Mouse (Mus musculus) frontal cortex, postnatal 36 days (tissue): ENCODE results near the gene 1810009A15Rik.
"Not testable (repeated sequence)": the region's sequence is repeated elsewhere in the genome, so short reads cannot be mapped to it uniquely, and the experiment has no call there.

Experiments
- DNase-seq, 2 experiments: peaks; one replicate each; pipeline ENCODE4 v3.0.0; 2022; ENCODE audit warnings: low spot score in 2 of 2

The 1810009A15Rik gene

DNA sequence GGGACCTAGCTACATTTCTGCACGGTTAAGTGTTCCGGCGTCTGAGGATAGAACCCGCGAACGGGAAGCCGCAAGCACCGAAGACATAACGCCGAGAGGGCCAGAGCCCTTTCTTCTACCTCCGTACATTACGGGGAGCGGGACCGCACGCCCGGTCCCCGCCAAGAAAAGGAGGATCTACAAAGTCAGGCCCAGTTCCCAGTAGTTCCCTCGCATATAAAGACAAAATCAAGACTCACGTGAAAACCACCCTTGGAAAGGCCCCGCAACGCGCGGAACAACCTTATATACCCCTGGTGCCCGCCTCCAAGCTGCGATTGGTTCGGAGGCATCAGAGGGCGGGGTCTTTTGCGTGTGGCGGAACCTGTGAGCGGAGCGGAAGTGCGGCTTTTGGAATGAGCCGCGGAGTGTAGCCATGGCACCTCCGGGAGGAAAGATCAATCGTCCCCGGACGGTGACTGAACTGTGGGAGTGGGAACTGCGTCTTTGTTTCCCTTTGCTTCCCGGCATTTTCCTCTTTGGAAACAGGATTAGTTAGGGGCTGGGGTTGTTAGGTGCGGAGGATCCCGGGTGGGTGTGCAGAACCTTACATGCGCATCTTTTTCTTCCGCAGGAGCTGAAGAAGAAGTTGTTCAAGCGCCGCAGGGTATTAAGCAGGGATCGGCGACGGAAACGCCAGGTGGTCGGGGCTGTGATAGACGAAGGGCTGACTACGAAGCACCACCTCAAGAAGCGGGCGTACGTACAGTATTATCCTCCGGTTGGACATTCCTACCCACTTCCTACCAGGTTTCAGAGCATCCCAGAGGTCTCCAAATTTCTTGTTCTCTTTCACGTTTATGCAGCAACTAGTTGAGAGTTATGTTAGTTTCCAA is at the start of gene 1810009A15Rik, which contains the start of gene Gm49416:
Gene 1810009A15Rik, plus strand, starts transcription at position 343 of the 875 bp plus-strand sequence.
Gene Gm49416, plus strand, starts transcription at position 416 of the 875 bp plus-strand sequence.
- peak; percentile 92 to 93 for DNase-seq

DNA sequence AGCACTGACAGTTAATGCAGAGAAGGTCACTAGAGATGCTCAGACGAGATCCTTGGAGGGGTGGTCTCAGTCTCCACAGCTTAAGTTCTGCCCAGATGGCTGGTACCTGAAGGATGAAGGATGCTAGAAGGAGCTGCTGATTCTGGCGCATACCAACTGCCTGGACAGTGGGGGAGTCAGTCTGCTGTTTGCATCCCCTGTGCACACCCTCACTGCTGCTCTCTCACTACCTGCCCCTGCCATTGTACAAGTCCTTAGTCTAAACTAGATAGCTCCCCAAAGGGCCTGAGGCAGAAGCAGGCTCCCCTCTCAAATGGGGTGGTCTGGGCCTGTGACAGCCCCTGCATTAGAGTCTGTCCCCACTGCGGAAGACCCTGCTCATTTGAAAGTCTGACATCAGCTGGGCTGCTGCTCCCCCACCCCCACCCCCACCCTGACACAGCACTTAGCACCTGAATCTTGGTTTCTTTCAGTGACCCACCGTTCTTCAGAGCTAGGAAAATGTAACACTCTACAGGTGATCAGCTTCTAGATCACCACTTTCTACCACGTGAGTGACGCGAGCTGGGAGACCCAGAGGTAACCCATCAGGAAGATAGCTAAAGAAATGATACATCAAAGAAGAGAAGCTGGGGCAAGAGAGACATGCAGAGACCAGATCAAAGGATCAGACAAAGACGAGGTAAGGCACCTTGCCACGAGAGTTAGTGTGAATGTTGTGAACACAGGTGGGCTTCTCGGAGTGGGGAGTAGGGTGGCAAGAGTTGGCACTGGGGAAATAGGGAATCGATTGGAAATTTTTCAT is 49.3 kb upstream of the 1810009A15Rik start, which contains the start of gene Gng3:
Gene Gng3, minus strand, starts transcription at position 92 of the 805 bp plus-strand sequence.
- peak; percentile 88 to 90 for DNase-seq

- peak; percentile 69 to 80 for DNase-seq
Observed at GRCm38 (mm10) chr19:8839908-8840791, 48.5 kb upstream of the 1810009A15Rik start.

GRCm38 (mm10) chr19:8841012-8841411 is 47.6 kb upstream of the 1810009A15Rik start:
- no peak for DNase-seq

GRCm38 (mm10) chr19:8842961-8843360 is 45.7 kb upstream of the 1810009A15Rik start:
- no peak for DNase-seq

GRCm38 (mm10) chr19:8844371-8845129 is 44.1 kb upstream of the 1810009A15Rik start:
- peak; percentile 71 to 82 for DNase-seq

- no peak for DNase-seq
Observed at GRCm38 (mm10) chr19:8848356-8848755, 40.3 kb upstream of the 1810009A15Rik start.

- DNase-seq = no peak
Observed at GRCm38 (mm10) chr19:8850402-8850901, 38.2 kb upstream of the 1810009A15Rik start, which contains the start of gene Lrrn4cl. Gene Lrrn4cl (plus strand): TSS chr19:8850768.

DNA sequence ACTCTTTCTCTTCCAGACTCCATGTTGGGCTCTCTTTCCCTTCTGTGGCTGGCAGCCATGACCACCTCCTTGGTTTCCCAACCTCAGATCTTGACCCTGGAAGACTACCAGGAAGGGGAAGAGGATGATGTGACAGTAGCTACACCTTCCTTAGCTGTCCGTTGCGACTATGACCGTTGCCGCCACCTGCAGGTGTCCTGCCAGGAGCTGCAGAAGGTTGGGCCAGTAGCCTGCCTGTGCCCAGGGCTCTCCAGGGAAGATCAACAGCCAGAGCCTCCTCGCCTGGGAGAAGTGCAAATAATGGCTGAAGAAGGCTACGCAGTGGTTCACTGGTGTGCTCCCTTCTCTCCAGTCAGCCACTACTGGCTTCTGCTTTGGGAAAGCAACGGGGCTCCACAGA is 37.0 kb upstream of the 1810009A15Rik start:
- no peak for DNase-seq

DNA sequence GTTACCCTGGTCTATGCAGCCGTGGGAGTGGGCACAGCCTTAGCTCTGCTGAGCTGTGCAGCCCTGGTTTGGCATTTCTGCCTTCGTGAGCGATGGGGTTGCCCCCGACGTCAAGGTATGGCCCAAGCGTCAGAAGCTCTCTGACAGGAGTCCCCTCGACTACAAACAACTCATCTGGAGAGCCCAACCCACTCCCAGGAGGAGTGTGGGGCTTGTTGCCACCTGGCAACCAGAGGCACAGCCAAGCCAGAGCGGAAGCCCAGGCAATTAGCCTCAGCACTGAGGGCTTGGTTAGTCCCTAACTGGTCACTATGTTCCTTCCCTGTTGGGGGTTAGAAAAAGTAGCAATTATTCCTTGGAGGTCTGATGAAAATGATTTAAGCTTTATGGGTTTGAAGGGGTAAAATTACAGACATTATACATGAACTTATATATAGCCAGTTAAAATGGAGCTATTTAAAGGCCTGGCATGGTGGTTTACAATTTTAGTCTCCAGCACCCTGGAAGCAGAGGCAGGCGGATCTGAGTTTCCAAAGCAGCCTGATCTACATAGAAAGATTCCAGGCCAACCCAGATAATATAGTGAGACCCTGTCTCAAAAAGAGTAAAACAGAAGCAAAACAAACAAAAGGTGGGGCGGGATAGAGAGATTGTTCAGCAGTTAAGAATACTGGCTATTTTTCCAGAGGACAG is 36.3 kb upstream of the 1810009A15Rik start:
- DNase-seq = no peak

GRCm38 (mm10) chr19:8853117-8853516 is 35.5 kb upstream of the 1810009A15Rik start:
- DNase-seq = peak in 1 of 2 experiments; percentile 55

DNA sequence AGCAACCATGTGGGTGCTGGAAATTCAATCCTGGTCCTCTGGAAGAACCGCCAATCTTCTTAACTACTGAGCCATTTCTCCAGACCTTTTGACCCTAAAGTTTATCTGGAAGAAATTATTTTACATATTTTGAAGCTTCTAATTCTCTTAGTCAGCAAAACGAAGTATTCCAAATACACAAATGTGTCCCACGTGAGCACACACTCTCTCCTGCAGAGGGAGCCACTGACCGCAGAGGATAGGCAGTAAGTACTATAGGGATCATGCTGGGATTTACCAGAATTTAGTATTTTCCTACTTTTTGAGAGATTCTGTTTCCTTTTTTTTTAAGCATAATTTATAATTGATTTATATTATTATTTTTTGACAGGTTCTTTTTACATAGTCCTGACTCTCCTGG is 31.0 kb upstream of the 1810009A15Rik start:
- no peak for DNase-seq

DNA sequence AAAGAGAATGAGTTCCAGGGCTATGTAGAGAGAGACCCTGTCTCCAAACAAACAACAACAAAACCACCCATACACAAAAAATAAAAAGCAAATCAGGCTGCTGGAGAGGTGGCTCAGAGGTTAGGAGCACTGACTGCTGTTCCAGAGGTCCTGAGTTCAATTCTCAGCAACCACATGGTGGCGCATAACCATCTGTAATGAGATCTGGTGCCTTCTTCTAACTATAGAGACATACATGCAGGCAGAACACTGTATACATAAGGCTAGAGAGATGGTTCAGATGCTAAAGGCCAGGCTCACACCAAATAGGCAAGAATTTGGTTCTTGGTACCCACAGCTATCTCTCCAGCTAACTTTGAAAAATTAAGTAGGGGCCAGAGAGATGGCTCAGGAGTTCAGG is 29.6 kb upstream of the 1810009A15Rik start:
- DNase-seq = no peak

DNA sequence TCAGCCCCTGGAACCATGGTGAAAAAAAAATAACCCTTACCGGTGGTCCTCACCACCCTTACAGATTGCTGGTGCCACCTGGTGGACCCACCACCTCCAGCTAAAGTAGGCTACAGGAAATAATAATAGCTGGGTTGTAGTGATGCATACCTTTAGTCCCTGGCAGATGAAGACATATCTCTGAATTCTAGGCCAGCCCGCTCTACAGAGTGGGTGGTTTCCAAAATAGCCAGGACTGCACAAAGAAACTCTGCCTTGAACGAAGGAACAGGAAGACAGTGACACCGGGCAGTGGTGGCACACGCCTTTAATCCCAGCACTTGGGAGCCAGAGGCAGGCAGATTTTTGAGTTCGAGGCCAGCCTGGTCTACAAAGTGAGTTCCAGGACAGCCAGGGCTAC is 24.4 kb upstream of the 1810009A15Rik start:
- no peak for DNase-seq

GRCm38 (mm10) chr19:8870381-8870780 is 18.3 kb upstream of the 1810009A15Rik start:
- not testable (repeated sequence) for DNase-seq

GRCm38 (mm10) chr19:8870838-8871237 is 17.8 kb upstream of the 1810009A15Rik start:
- no peak for DNase-seq

- peak; percentile 98 to 100 for DNase-seq
Observed at GRCm38 (mm10) chr19:8871267-8872186, 17.1 kb upstream of the 1810009A15Rik start, which contains the start of gene Ubxn1. Gene Ubxn1 (plus strand): TSS chr19:8871496.

DNA sequence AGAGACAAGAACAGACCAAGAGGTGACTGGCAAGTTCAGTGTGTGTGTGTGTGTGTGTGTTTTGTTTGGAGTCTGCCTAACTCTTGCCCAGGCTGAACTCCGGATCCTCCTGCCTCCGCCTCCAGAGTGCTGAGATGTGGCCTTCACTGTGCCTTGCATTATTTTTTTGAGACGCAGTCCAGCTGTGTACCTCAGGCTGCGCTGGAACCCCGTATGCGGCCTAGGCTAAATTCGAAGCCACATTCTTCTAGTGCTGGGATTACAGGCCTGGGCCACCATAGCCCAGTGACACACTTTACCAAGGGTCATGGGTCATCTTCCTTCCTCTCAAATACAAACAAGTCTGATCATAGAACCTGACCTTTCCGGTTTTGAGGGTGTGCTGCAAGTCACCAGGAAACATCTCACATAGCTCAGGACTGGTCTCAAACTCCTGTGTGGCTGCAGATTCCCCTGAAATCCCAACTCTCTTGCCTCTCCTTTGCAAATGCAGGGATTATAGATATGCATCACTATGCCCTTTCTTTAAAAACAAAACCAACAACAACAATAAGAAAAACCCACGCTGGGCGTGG is 16.3 kb upstream of the 1810009A15Rik start:
- DNase-seq = no peak
